Mouse (Mus musculus): Measurements from ENCODE around the gene Ppm1d. TPM values are rescaled to one million over a fixed set of nuclear protein-coding genes. Genes with fewer than 3 reads are reported as not detected.

The Ppm1d gene
- polyA plus RNA-seq, 1 experiment, result 5.4 TPM

GRCm38 (mm10) chr11:85329167-85329894 is 18.3 kb downstream of the Ppm1d start:
- DNase-seq (ENCODE audit: low read depth), result no peak

GRCm38 (mm10) chr11:85334778-85335177 is 23.7 kb downstream of the Ppm1d start:
- DNase-seq (ENCODE audit: low read depth), result no peak

- no peak for DNase-seq (ENCODE audit: low read depth)
Observed at GRCm38 (mm10) chr11:85339173-85339831, 28.3 kb downstream of the Ppm1d start.

GRCm38 (mm10) chr11:85340070-85340616 is 29.1 kb downstream of the Ppm1d start:
- DNase-seq (ENCODE audit: low read depth), result no peak

GRCm38 (mm10) chr11:85352539-85353380 is 41.7 kb downstream of the Ppm1d start, which contains the start of gene Bcas3:
TSS of gene Bcas3 (plus strand) at chr11:85353167.
- peak; percentile 95 for DNase-seq (ENCODE audit: low read depth)

- no peak for DNase-seq (ENCODE audit: low read depth)
Observed at GRCm38 (mm10) chr11:85353819-85354218, 42.8 kb downstream of the Ppm1d start.

- DNase-seq (ENCODE audit: low read depth), result no peak
Observed at GRCm38 (mm10) chr11:85359641-85360040, 48.6 kb downstream of the Ppm1d start.

GRCm38 (mm10) chr11:85361621-85362020 is 50.6 kb downstream of the Ppm1d start:
- DNase-seq (ENCODE audit: low read depth), result no peak

GRCm38 (mm10) chr11:85366168-85366567 is 55.1 kb downstream of the Ppm1d start:
- DNase-seq (ENCODE audit: low read depth), result no peak

- DNase-seq (ENCODE audit: low read depth), result no peak
Observed at GRCm38 (mm10) chr11:85367823-85368222, 56.8 kb downstream of the Ppm1d start.

- DNase-seq (ENCODE audit: low read depth), result no peak
Observed at GRCm38 (mm10) chr11:85379091-85379490, 68.0 kb downstream of the Ppm1d start.

GRCm38 (mm10) chr11:85380046-85380445 is 69.0 kb downstream of the Ppm1d start:
- DNase-seq (ENCODE audit: low read depth), result no peak

GRCm38 (mm10) chr11:85382055-85382454 is 71.0 kb downstream of the Ppm1d start:
- no peak for DNase-seq (ENCODE audit: low read depth)

GRCm38 (mm10) chr11:85383975-85384821 is 73.2 kb downstream of the Ppm1d start:
- no peak for DNase-seq (ENCODE audit: low read depth)

- DNase-seq (ENCODE audit: low read depth), result no peak
Observed at GRCm38 (mm10) chr11:85392179-85392863, 81.3 kb downstream of the Ppm1d start.

- DNase-seq (ENCODE audit: low read depth), result no peak
Observed at GRCm38 (mm10) chr11:85392864-85393220, 81.8 kb downstream of the Ppm1d start.

GRCm38 (mm10) chr11:85393990-85394389 is 82.9 kb downstream of the Ppm1d start:
- DNase-seq (ENCODE audit: low read depth), result no peak

GRCm38 (mm10) chr11:85395361-85395760 is 84.3 kb downstream of the Ppm1d start:
- DNase-seq (ENCODE audit: low read depth), result no peak

All from gonadal fat pad, adult 2 months (tissue).